Mouse (Mus musculus): ENCODE results near the gene Chd3.

DNA sequence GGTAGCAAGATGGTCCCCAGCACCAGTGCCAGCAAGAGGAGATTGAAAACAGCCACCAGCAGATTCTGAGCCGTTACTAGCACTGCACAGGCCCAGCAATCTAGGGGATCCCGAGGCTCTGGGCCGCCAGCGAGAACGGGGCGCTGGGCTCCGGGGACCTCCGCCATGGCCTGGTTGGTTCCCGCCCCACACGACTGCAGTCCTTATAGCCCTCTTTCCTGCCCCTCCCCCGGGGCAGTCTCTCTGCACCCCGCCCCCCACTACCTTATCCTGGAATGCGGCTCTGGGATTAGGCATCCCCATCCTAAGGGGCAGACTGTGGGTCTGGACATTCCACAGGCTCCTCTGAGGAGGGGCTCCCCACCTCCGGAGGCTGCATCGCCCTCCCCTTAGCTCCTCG lies 28.9 kb upstream of the Chd3 start, which contains the start of gene Tmem88:
- no peak for TF ChIP-seq CTCF (IDR thresholded peaks at IDR 0.05; ENCODE audit: low read depth, low read length)
- TF ChIP-seq POLR2A (IDR thresholded peaks at IDR 0.05; ENCODE audit: borderline replicate concordance, low read depth, low read length), result no peak
